Mouse (Mus musculus): ENCODE results near the gene H2-DMb1. TPM values are rescaled to one million over a fixed set of nuclear protein-coding genes. Genes with fewer than 3 reads are reported as not detected.

H2-DMb1 gene
- total and polyA plus RNA-seq, 3 experiments: 60.7 to 147 (median 102) TPM

- TF ChIP-seq CHD1 (IDR thresholded peaks at IDR 0.05; ENCODE audit: low read depth, low read length) (no peak; the same call in 1 of the 2 replicates), ZNF384 (IDR thresholded peaks at IDR 0.05; ENCODE audit: low read depth, low read length) (no peak), TBP (conservative IDR thresholded peaks at IDR 0.05; ENCODE audit: low read depth, low read length) (peak; percentile 37; the same call in 1 of the 2 replicates), MEF2A (IDR thresholded peaks at IDR 0.05; ENCODE audit: borderline replicate concordance, low read depth, low read length) (peak; percentile 53), POLR2AphosphoS2 (IDR thresholded peaks at IDR 0.05; ENCODE audit: low read depth, low read length) (peak; percentile 83; the same call in 1 of the 2 replicates), CHD2 (IDR thresholded peaks at IDR 0.05; ENCODE audit: low read length) (peak; percentile 96), ETS1 (conservative IDR thresholded peaks at IDR 0.05; ENCODE audit: low read depth, low read length) (peak; percentile 51), SIN3A (IDR thresholded peaks at IDR 0.05; ENCODE audit: low read length) (peak; percentile 71), HCFC1 (IDR thresholded peaks at IDR 0.05; ENCODE audit: low read depth, low read length) (peak; percentile 47), NELFE (IDR thresholded peaks at IDR 0.05; ENCODE audit: low read depth, low read length) (peak; percentile 96), NRF1 (IDR thresholded peaks at IDR 0.05; ENCODE audit: low read depth, low read length) (peak; percentile 82), SMC3 (IDR thresholded peaks at IDR 0.05; ENCODE audit: low read depth, low read length) (no peak), RAD21 (IDR thresholded peaks at IDR 0.05; ENCODE audit: low read depth, low read length) (no peak), MAX (IDR thresholded peaks at IDR 0.05; ENCODE audit: low read length) (peak; percentile 50; the same call in 1 of the 2 replicates), MAFK (IDR thresholded peaks at IDR 0.05; ENCODE audit: insufficient replicate concordance, low read length) (no peak), MAZ (IDR thresholded peaks at IDR 0.05; ENCODE audit: low read depth, low read length) (no peak), MYC (IDR thresholded peaks at IDR 0.05; ENCODE audit: low read depth, low read length) (no peak; the same call in 1 of the 2 replicates), IRF4 (IDR thresholded peaks at IDR 0.05; ENCODE audit: low read depth, low read length) (peak; percentile 25; the same call in 1 of the 2 replicates)
Observed at GRCm38 (mm10) chr17:34187261-34187916, 34.5 kb downstream of the H2-DMb1 start, which contains the start of the genes Tap1 and Psmb9 (continued).

- H3K36me3 ChIP-seq (replicated peaks in 1 of 2; ENCODE audit: control insufficient read depth in 1 of 2, insufficient read depth in 1 of 2, low read length in 1 of 2): peaks cover 46 to 61% of the 10 kb centered on the region in 2 experiments
- peak overlapping the region; percentile 100 for H3K9ac ChIP-seq (ENCODE audit: insufficient read depth, low read depth)
- H3K9me3 ChIP-seq (replicated peaks; ENCODE audit: low read length): no peaks in the 10 kb centered on the region
- DNase-seq (ENCODE audit: extremely low read depth): no peak
- H3K27ac ChIP-seq (ENCODE audit: insufficient read depth, low read depth): peak overlapping the region; percentile 98
- peaks cover 29 to 60% of the 10 kb centered on the region in 2 experiments for H3K4me1 ChIP-seq (ENCODE audit: control insufficient read depth in 1 of 2, insufficient read depth in 2 of 2)
- peaks cover 86% of the 10 kb centered on the region for H3K79me2 ChIP-seq (replicated peaks; ENCODE audit: control insufficient read depth, extremely low read depth, insufficient read depth, poor library complexity, severe bottlenecking)
- TF ChIP-seq CHD2 (IDR thresholded peaks at IDR 0.05; ENCODE audit: low read length) (no peak), PAX5 (IDR thresholded peaks at IDR 0.05; ENCODE audit: low read length) (no peak), CHD1 (IDR thresholded peaks at IDR 0.05; ENCODE audit: low read depth, low read length) (peak; percentile 46; the same call in 1 of the 2 replicates), JUND (conservative IDR thresholded peaks at IDR 0.05; ENCODE audit: low read depth, low read length) (no peak), JUN (IDR thresholded peaks at IDR 0.05; ENCODE audit: insufficient read depth, low read depth, low read length) (no peak), UBTF (IDR thresholded peaks at IDR 0.05; ENCODE audit: low read depth, low read length) (peak; percentile 63; the same call in 1 of the 2 replicates), MAZ (IDR thresholded peaks at IDR 0.05; ENCODE audit: low read depth, low read length) (no peak), POLR2A (IDR thresholded peaks at IDR 0.05; ENCODE audit: low read depth, low read length) (no peak), ZMIZ1 (IDR thresholded peaks at IDR 0.05; ENCODE audit: low read depth, low read length) (no peak), MXI1 (IDR thresholded peaks at IDR 0.05; ENCODE audit: low read depth, low read length) (no peak), RAD21 (IDR thresholded peaks at IDR 0.05; ENCODE audit: low read depth, low read length) (no peak), MAFK (IDR thresholded peaks at IDR 0.05; ENCODE audit: insufficient replicate concordance, low read length) (no peak), MEF2A (IDR thresholded peaks at IDR 0.05; ENCODE audit: borderline replicate concordance, low read depth, low read length) (0 out of 2 replicates have a peak, but pooled peaks have one; percentile 20), ZKSCAN1 (IDR thresholded peaks at IDR 0.05; ENCODE audit: borderline replicate concordance, low read depth, low read length) (no peak), SIN3A (IDR thresholded peaks at IDR 0.05; ENCODE audit: low read length) (peak; percentile 51; the same call in 1 of the 2 replicates)
- H3K4me3 ChIP-seq (replicated peaks in 1 of 3; ENCODE audit: low read depth in 2 of 3, low read length in 2 of 3, poor library complexity in 1 of 3): peak overlapping the region; percentile 98 to 100 (median 99)
- dilution Hi-C loops (cut with MboI; ENCODE audit: extremely low pct_ligation_motif_present, extremely low pct_unique_long_range_greater_than_20kb, low sequenced_read_pairs) (no loop called here), in situ Hi-C loops (cut with MboI; ENCODE audit: low pct_ligation_motif_present, low pct_unique_long_range_greater_than_20kb, low sequenced_read_pairs) (no loop called here)
- no peaks in the 10 kb centered on the region for H3K27me3 ChIP-seq (replicated peaks)
- H3K4me2 ChIP-seq (ENCODE audit: insufficient read depth, low read depth, poor library complexity, severe bottlenecking): no peak overlapping the region
Observed at GRCm38 (mm10) chr17:34188010-34188409, 35.1 kb downstream of the H2-DMb1 start.
